Mouse (Mus musculus) heart, postnatal 0 days (tissue): ENCODE results near the gene Rasgef1b.

Experiments
- CTCF ChIP-seq: IDR thresholded peaks from 2 replicates; pipeline ENCODE4 v1.5.1; 2016; ENCODE audit warnings: antibody characterized with exemption, control low read depth, low read depth
- EP300 ChIP-seq: IDR thresholded peaks from 2 replicates; pipeline ENCODE4 v1.6.1; 2016; ENCODE audit warnings: antibody characterized with exemption, low read depth

GRCm38 (mm10) chr5:99459007-99459406 lies 269.9 kb downstream of the Rasgef1b start:
- TF ChIP-seq CTCF (no peak), EP300 (no peak)
